Mouse (Mus musculus): ENCODE measurements around the gene Gm20388.

The Gm20388 gene

GRCm38 (mm10) chr8:121072406-121073130 lies 1161.9 kb downstream of the Gm20388 start:
- no peak for DNase-seq (ENCODE audit: inconsistent ontology term)

GRCm38 (mm10) chr8:121073174-121074107 lies 1162.8 kb downstream of the Gm20388 start:
- DNase-seq (ENCODE audit: inconsistent ontology term): no peak

- DNase-seq (ENCODE audit: inconsistent ontology term): no peak
Observed at GRCm38 (mm10) chr8:121074108-121074847, 1163.6 kb downstream of the Gm20388 start.

GRCm38 (mm10) chr8:121074848-121075145 lies 1164.2 kb downstream of the Gm20388 start:
- DNase-seq (ENCODE audit: inconsistent ontology term): no peak

- DNase-seq (ENCODE audit: inconsistent ontology term): no peak
Observed at GRCm38 (mm10) chr8:121075936-121076335, 1165.3 kb downstream of the Gm20388 start.

- no peak for DNase-seq (ENCODE audit: inconsistent ontology term)
Observed at GRCm38 (mm10) chr8:121076555-121076954, 1165.9 kb downstream of the Gm20388 start.

- no peak for DNase-seq (ENCODE audit: inconsistent ontology term)
Observed at GRCm38 (mm10) chr8:121078721-121079120, 1168.1 kb downstream of the Gm20388 start.

GRCm38 (mm10) chr8:121079201-121079600 lies 1168.6 kb downstream of the Gm20388 start:
- DNase-seq (ENCODE audit: inconsistent ontology term): no peak

- no peak for DNase-seq (ENCODE audit: inconsistent ontology term)
Observed at GRCm38 (mm10) chr8:121079944-121080343, 1169.3 kb downstream of the Gm20388 start.

GRCm38 (mm10) chr8:121080361-121081090 lies 1169.9 kb downstream of the Gm20388 start:
- no peak for DNase-seq (ENCODE audit: inconsistent ontology term)

GRCm38 (mm10) chr8:121081398-121081797 lies 1170.8 kb downstream of the Gm20388 start:
- no peak for DNase-seq (ENCODE audit: inconsistent ontology term)

GRCm38 (mm10) chr8:121082218-121083092 lies 1171.8 kb downstream of the Gm20388 start:
- no peak for DNase-seq (ENCODE audit: inconsistent ontology term)

GRCm38 (mm10) chr8:121083093-121083935 lies 1172.7 kb downstream of the Gm20388 start:
- DNase-seq (ENCODE audit: inconsistent ontology term): peak; percentile 94

- DNase-seq (ENCODE audit: inconsistent ontology term): no peak
Observed at GRCm38 (mm10) chr8:121083936-121084209, 1173.2 kb downstream of the Gm20388 start.

GRCm38 (mm10) chr8:121084210-121084951 lies 1173.7 kb downstream of the Gm20388 start, which contains the start of gene Foxf1:
Foxf1 (plus strand) TSS chr8:121084386.
- DNase-seq (ENCODE audit: inconsistent ontology term): peak; percentile 58

GRCm38 (mm10) chr8:121085011-121085410 lies 1174.4 kb downstream of the Gm20388 start:
- no peak for DNase-seq (ENCODE audit: inconsistent ontology term)

- DNase-seq (ENCODE audit: inconsistent ontology term): no peak
Observed at GRCm38 (mm10) chr8:121085561-121085960, 1174.9 kb downstream of the Gm20388 start.

GRCm38 (mm10) chr8:121086004-121086900 lies 1175.6 kb downstream of the Gm20388 start:
- no peak for DNase-seq (ENCODE audit: inconsistent ontology term)

Measured in Muller cell, postnatal 12 days (primary cell).